Mouse (Mus musculus): ENCODE data around the gene Rtl6.

Rtl6 gene

DNA sequence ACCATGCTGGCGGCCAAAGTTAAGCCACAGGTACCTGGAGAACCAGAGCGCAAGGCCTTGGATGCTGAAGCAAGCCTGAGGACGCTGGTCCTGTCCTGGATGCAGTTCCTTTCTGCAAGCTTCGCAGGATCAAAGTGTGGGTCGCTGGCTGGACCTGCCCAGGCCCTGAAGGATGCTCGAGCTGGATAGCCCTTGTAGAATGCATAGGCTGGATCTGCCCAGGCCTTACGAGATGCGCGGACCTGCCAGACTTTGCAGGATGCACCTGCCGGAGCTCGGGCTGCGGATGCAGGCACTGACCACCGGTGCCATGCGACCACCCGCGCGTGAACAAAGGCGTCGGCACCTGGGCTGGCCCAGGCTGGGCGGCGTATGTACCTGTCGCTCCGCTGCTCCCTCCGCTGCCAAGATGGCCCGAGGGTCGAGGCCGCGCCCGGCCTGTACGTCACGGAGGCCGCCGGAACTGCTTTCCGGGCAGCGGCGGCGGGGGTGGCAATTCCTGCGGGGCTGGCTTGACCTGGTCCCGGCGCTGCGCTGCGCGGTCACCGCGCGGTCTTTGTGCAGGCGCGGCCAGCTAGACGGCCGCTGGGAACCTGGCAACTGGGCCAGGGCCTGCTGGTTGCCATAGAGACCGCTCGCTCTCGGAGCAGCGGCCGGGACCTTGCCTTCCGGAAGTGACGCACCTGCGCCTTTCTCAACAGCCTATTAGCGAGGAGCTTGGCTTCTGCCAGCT is at the start of gene Rtl6:
Gene Rtl6 (minus strand): TSS at position 635 of the 733 bp plus-strand sequence.
- in situ Hi-C loops (cut with MboI; ENCODE audit: unreplicated experiment in 2 of 2): no loop called here

DNA sequence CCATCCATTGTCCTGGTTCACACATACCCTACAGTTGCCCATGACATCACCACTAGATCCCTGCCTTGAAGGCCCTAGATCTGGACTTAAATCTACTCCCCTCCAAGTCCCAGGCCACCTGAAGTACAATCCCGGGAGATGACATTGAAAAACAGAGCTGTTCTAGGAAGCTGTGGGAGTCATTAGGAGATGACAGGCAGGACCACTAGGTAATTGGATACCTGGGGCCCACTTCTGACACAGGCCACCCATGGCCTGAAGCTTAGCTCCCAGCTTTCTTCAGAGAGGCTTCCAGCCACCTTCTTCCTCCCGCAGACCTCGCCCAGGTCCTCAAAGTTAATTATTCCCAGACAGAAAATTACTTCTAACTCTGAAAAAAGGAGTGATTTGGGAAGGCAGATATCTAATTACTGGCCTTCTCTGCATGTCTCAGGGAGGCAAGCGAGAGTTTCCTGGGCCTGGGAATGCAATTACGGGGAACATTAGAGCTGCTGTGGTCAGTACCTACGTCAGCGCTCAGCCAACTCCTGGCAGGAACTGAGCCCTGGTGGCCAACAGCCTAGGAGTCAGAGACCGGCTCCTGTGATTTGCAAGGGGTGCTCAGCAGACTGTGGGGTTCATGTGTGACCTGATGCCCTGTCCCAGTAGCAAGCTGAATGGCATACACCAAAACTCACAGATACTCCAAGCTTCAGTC is 45.8 kb upstream of the Rtl6 start:
- in situ Hi-C loops (cut with MboI; ENCODE audit: unreplicated experiment in 2 of 2): no loop called here

DNA sequence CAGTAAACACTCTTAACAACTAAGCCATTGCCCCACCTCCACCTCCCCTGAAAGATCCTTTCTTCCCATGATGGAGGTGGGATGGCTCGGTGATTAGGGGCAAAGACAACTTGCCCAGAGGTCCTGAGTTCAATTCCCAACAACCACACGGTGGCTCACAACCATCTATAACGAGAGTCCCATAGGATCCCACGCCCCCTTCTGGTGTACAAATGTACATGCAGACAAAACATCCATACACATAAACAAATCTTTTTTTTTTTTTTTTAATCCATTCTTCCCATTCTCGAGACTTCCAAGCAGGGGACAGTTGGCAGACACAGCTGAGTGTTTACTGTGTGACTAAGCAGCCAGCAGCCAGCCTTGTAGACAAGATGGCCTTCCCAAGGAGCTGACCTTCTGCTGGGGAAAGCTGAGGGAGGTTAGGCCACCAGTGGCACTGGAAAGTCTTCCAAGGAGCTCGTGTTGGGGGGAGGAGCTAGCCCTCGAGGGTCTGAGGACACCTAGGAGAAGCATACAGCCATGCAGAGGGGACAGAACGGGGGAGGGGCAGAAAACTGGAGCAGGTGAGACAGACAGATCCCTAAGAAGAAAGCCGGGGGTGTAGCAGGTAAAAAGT is 43.5 kb upstream of the Rtl6 start:
- in situ Hi-C loops (cut with MboI; ENCODE audit: unreplicated experiment in 2 of 2): no loop called here

DNA sequence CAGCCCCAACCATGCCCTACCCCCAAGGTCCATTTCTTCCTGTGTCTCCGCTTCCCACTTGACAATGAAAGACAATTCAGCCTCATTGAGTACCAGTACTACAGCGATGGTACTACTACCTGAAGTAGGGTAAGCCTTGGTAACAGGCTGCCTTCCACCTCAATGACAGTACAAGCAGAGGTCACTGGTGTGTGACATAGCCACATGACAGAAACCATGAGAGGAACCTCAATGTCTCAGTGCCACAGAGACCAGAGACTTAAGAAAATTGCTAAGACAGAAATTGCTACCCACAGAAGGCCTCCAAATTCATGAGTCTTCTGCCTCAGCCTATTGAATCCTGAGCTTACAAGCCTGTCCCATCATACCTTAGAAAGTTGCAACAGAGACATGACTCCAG is 41.3 kb upstream of the Rtl6 start:
- in situ Hi-C loops (cut with MboI; ENCODE audit: unreplicated experiment in 2 of 2): no loop called here

DNA sequence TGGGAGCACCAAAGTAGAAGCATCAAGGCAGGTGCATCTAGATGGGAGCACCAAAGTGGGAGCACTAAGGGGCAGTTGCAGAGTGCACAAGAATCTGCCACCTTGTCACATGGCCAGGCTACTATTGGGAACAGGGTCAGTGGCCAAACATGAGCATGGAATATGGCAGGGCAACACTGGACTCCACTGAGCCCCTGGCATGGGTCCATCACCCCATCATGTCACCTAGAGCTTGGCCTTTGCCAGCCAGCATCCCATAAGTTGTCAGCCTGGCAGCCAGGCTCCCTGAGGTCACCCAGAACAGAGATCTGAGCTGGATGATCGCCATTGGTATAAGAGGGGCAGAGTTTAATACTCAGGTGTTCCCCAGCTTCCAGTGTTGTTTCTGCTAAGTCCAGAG is 40.2 kb upstream of the Rtl6 start:
- in situ Hi-C loops (cut with MboI; ENCODE audit: unreplicated experiment in 2 of 2): no loop called here

DNA sequence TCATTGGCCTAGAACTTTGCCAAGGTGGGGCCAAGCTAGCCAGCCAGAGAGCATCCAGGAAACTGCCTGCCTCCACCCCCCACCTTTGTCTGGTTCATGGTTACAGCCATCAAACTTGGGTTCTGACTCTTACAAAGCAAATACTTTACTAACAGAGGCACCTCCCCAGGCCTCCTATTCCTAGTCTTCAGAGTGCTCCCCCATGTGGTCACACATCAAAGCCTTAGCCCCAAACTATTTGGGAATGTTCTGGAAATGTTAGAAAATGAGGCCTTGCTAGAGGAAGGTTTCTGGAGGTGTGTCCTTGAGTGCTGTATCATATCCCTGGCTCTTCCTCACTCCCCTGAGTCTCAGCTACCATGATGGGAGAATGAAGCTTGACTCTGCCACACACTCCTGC is 39.4 kb upstream of the Rtl6 start:
- in situ Hi-C loops (cut with MboI; ENCODE audit: unreplicated experiment in 2 of 2): no loop called here

DNA sequence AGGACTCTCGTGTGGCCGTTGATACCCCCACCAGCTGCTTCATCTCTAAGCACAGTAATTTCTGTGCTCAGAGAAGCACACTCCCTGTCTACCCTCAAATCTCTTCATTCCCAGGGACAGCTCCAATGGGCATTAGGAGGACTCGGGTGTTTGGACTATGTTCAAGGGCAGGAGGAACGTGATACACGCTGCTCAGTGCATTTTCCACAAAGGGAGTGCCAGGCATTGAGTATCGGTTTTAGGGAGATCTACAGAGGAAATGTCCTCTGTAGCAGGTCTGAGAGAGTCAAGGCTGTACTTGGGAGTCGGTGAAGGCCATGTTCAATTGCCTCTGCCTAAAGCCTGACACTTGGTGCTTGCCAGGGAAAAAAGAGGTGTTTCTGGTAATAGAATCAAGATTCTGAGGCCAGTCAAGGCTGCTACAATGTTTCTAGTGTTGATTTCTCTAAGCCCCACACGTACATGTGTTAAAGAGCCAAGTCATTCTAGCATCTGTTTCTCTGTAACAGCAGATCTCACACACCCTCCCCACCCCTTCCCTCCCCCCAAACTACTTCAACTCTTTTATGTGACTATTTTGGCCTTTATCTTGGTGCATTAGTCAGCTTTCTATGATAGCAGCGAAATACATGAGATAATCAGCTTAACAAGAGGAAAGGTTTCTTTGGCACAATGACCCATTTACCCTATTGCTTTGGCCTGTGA is 37.8 kb upstream of the Rtl6 start:
- in situ Hi-C loops (cut with MboI; ENCODE audit: unreplicated experiment in 2 of 2): no loop called here

GRCm38 (mm10) chr15:84593514-84593913 is 35.9 kb upstream of the Rtl6 start:
- in situ Hi-C loops (cut with MboI; ENCODE audit: unreplicated experiment in 2 of 2): no loop called here

- in situ Hi-C loops (cut with MboI; ENCODE audit: unreplicated experiment in 2 of 2): no loop called here
These were observed 34.6 kb upstream of the Rtl6 start for GRCm38 (mm10) chr15:84592240-84592639.

DNA sequence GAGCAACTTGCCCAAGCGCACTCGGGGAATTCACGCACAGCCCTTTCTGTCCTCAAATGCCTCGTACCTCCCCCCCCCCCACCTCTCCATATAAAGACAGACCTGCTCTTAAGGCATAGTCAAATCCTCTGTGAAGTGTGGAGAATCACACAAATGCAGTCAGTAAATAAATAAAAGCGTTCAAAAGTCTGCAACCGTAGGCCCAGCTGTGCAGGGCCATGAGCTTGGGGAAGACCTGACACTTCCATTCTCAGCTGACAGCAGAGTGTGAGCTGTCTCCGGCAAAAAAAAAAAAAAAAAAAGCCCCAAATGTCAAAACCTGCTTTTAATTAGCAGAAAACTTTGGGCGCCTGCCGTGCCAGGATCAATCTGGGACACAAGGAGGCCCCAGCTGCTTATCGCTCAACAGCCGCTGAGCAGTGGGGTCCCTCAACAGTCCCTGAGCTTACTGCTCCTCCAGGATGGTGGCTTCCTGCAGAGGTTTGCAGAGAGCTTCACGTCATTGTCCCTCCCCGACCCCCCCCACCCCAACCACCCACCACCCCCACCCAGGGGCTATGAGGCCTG is 34.0 kb upstream of the Rtl6 start:
- in situ Hi-C loops (cut with MboI; ENCODE audit: unreplicated experiment in 2 of 2): no loop called here

GRCm38 (mm10) chr15:84588371-84588821 is 30.8 kb upstream of the Rtl6 start:
- in situ Hi-C loops (cut with MboI; ENCODE audit: unreplicated experiment in 2 of 2): no loop called here

GRCm38 (mm10) chr15:84578607-84579006 is 21.0 kb upstream of the Rtl6 start:
- in situ Hi-C loops (cut with MboI; ENCODE audit: unreplicated experiment in 2 of 2): no loop called here

DNA sequence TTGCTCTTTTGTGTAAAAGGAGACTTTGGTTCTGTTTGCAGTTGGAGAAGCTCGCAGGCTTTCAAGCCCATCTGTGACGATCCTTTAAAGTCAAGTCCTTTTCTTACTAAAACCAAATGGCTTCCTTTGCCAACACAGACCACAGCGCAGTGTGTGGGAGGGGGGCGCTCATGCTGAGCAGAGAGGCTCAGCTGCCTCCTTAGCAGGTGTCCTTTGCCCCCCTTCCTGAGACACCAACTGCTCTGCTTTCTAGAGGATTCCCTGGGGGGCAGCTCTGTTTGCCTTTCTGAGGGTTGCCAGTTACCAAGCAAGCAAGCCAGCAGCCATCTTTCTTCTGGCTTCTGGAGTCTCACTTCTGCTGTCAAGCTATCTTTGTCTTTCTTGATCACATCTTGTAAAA is 19.4 kb upstream of the Rtl6 start:
- in situ Hi-C loops (cut with MboI; ENCODE audit: unreplicated experiment in 2 of 2): no loop called here

GRCm38 (mm10) chr15:84566568-84567110 is 9.0 kb upstream of the Rtl6 start:
- in situ Hi-C loops (cut with MboI; ENCODE audit: unreplicated experiment in 2 of 2): no loop called here

DNA sequence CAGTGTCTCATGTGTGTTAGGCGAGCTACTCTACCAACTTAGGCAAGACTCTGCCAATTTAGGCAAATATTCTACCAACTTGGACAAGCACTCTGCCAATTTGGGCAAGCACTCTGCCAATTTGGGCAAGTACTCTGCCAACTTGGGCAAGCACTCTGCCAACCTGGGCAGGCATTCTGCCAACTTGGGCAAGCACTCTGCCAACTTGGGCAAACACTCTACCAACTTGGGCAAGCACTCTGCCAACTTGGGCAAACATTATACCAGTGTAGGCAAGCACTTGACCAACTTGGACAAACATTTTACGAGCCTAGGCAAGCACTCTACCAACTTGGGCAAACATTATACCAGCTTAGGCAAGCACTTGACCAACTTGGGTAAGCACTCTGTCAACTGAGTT is 3.9 kb upstream of the Rtl6 start:
- in situ Hi-C loops (cut with MboI; ENCODE audit: unreplicated experiment in 2 of 2): no loop called here

GRCm38 (mm10) chr15:84556674-84557073 is 949 bp downstream of the Rtl6 start:
- in situ Hi-C loops (cut with MboI; ENCODE audit: unreplicated experiment in 2 of 2): no loop called here

- in situ Hi-C loops (cut with MboI; ENCODE audit: unreplicated experiment in 2 of 2): no loop called here
These were observed 6.6 kb downstream of the Rtl6 start for GRCm38 (mm10) chr15:84551065-84551464.

DNA sequence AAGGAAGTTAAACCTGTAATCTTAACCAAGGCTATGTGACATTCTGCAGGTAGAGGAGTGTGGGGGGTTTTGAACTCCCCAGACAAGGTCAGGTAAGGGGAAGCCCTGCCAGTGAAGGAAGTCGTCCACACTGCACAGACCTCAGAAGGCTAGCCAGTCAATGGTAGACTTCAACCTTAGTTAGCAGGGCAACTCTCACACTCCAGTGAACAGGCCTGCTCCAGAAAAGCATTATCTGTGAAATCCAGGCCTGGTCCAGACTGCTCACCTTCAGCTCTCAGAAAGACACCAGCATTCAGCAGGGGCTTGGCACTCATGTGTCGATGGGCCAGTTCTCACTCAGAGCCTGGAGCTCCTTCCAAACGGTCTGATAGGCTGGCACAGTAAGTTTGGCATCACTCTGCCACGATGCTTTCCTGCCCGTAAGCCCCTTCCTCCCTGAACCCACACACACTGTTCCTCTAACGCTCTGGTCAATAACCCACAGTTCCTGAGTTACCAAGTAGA is 8.3 kb downstream of the Rtl6 start:
- in situ Hi-C loops (cut with MboI; ENCODE audit: unreplicated experiment in 2 of 2): no loop called here

DNA sequence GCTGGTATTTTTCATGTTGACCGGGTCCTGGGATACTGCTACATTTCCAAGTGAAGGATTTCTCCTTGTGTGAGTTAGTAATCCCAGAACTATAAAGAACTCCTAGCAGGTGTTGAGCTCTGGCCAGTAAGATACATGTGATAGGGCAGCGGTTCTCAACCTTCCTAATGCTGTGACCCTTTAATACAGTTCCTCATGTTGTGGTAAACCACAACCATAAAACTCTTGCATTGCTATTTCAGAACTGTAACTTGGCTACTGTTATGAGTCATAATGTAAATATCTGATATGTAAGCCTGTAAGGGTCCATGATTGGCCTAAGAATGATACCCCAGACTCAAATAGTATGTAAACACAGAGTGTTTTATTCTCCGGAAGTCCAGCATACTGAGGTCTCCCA is 11.6 kb downstream of the Rtl6 start:
- in situ Hi-C loops (cut with MboI; ENCODE audit: unreplicated experiment in 2 of 2): no loop called here

GRCm38 (mm10) chr15:84541175-84541574 is 16.4 kb downstream of the Rtl6 start:
- in situ Hi-C loops (cut with MboI; ENCODE audit: unreplicated experiment in 2 of 2): no loop called here

Measured in v-Abl transformed pro-B cells (cell line).